Mouse (Mus musculus): ENCODE results near the gene Sema5b.

Gene Sema5b

GRCm38 (mm10) chr16:35634971-35635370 is 94.0 kb downstream of the Sema5b start:
- no peak for DNase-seq (ENCODE audit: low spot score in 2 of 2)

- no peak for DNase-seq (ENCODE audit: low spot score in 2 of 2)
Observed at GRCm38 (mm10) chr16:35639505-35639904, 98.6 kb downstream of the Sema5b start.

- no peak for DNase-seq (ENCODE audit: low spot score in 2 of 2)
Observed at GRCm38 (mm10) chr16:35648862-35649261, 107.9 kb downstream of the Sema5b start.

GRCm38 (mm10) chr16:35652206-35652605 is 111.3 kb downstream of the Sema5b start:
- no peak for DNase-seq (ENCODE audit: low spot score in 2 of 2)

GRCm38 (mm10) chr16:35652706-35653105 is 111.8 kb downstream of the Sema5b start:
- DNase-seq (ENCODE audit: low spot score in 2 of 2): no peak

- no peak for DNase-seq (ENCODE audit: low spot score in 2 of 2)
Observed at GRCm38 (mm10) chr16:35653951-35654350, 113.0 kb downstream of the Sema5b start.

- no peak for DNase-seq (ENCODE audit: low spot score in 2 of 2)
Observed at GRCm38 (mm10) chr16:35660222-35660621, 119.3 kb downstream of the Sema5b start.

GRCm38 (mm10) chr16:35663831-35664414 is 123.0 kb downstream of the Sema5b start:
- DNase-seq (ENCODE audit: low spot score in 2 of 2): no peak

GRCm38 (mm10) chr16:35664847-35665246 is 123.9 kb downstream of the Sema5b start:
- no peak for DNase-seq (ENCODE audit: low spot score in 2 of 2)

GRCm38 (mm10) chr16:35677511-35678113 is 136.7 kb downstream of the Sema5b start:
- DNase-seq (ENCODE audit: low spot score in 2 of 2): no peak

- DNase-seq (ENCODE audit: low spot score in 2 of 2): no peak
Observed at GRCm38 (mm10) chr16:35678476-35678875, 137.5 kb downstream of the Sema5b start.

GRCm38 (mm10) chr16:35681327-35682108 is 140.6 kb downstream of the Sema5b start:
- DNase-seq (ENCODE audit: low spot score in 2 of 2): no peak

- DNase-seq (ENCODE audit: low spot score in 2 of 2): no peak
Observed at GRCm38 (mm10) chr16:35685027-35685426, 144.1 kb downstream of the Sema5b start.

GRCm38 (mm10) chr16:35686491-35686890 is 145.5 kb downstream of the Sema5b start:
- DNase-seq (ENCODE audit: low spot score in 2 of 2): no peak

- no peak for DNase-seq (ENCODE audit: low spot score in 2 of 2)
Observed at GRCm38 (mm10) chr16:35691606-35692005, 150.7 kb downstream of the Sema5b start.

GRCm38 (mm10) chr16:35694250-35694846 is 153.4 kb downstream of the Sema5b start:
- no peak for DNase-seq (ENCODE audit: low spot score in 2 of 2)

- no peak for DNase-seq (ENCODE audit: low spot score in 2 of 2)
Observed at GRCm38 (mm10) chr16:35696103-35696502, 155.2 kb downstream of the Sema5b start.

GRCm38 (mm10) chr16:35701823-35702222 is 160.9 kb downstream of the Sema5b start:
- no peak for DNase-seq (ENCODE audit: low spot score in 2 of 2)

- DNase-seq (ENCODE audit: low spot score in 2 of 2): no peak
Observed at GRCm38 (mm10) chr16:35703763-35704679, 163.1 kb downstream of the Sema5b start.

GRCm38 (mm10) chr16:35704796-35705195 is 163.9 kb downstream of the Sema5b start:
- DNase-seq (ENCODE audit: low spot score in 2 of 2): no peak

- DNase-seq (ENCODE audit: low spot score in 2 of 2): no peak
Observed at GRCm38 (mm10) chr16:35707004-35707403, 166.1 kb downstream of the Sema5b start.
